Mouse (Mus musculus): ENCODE data around the gene Gm35549. TPM values are rescaled to one million over a fixed set of nuclear protein-coding genes. Genes with fewer than 3 reads are reported as not detected.

The Gm35549 gene
- polyA plus RNA-seq, 1 experiment from 2014 or later, result 0.28 TPM

GRCm38 (mm10) chr9:122823374-122824017 lies 20.3 kb downstream of the Gm35549 start:
- peak; percentile 68; the same call in 1 of the 2 replicates for ATAC-seq (ENCODE audit: insufficient read depth, low FRiP score, low read depth)

DNA sequence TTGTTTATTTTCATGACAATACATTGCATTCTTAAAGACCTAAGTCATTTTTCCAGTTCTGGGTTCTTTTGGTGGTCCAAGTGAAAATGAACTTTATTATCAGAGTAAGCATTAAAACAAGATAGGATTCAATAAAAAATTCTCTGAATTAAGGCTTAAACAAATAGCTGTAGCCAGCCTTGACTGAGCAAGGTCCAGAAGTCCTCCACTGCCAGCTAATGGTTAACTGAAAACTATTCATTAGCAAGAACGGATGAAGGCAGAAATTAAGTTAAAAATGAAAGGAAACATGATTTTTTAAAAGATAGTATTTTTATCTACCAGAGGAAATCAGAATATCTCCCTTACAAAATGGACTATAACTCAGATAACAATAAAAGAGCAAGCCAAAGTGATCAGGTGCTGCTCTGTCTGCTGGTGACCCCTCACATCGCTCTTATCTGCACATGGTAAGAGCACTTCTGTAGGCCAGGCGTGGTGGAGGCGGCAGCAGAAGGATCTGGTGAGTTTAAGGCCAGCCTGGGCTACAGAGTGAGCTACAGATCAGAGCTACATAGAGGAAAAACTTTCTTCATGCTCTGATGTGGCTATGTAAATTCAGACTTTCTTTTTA lies 28.5 kb downstream of the Gm35549 start:
- Histone ChIP-seq H3K9me3 (no peaks in the 10 kb centered on the region), H3K4me1 (no peaks in the 10 kb centered on the region), H3K4me3 (replicated peaks) (no peak overlapping the region), H3K4me2 (no peak overlapping the region), H3K27ac (no peak overlapping the region), H3K27me3 (replicated peaks) (no peaks in the 10 kb centered on the region), H3K36me3 (peaks cover 3% of the 10 kb centered on the region; the same call in 1 of the 2 replicates), H3K9ac (no peak overlapping the region)
- no peak for ATAC-seq (ENCODE audit: insufficient read depth, low FRiP score, low read depth)
- WGBS, result 69% methylated on average over 4 of the region's 4 CpGs

More at GRCm38 (mm10) chr9:122823374-122824017, 20.3 kb downstream of the Gm35549 start:
- Histone ChIP-seq H3K4me2 (no peak overlapping the region), H3K9me3 (no peaks in the 10 kb centered on the region), H3K27ac (peak overlapping the region; percentile 52; the same call in 1 of the 2 replicates), H3K4me3 (replicated peaks) (no peak overlapping the region), H3K4me1 (no peaks in the 10 kb centered on the region), H3K9ac (no peak overlapping the region), H3K36me3 (peaks cover 12% of the 10 kb centered on the region), H3K27me3 (replicated peaks) (no peaks in the 10 kb centered on the region)
- WGBS, result 58% methylated on average over 5 of the region's 5 CpGs

- H3K4me1 ChIP-seq, result no peaks in the 10 kb centered on the region
- no peak overlapping the region for H3K9ac ChIP-seq
- ATAC-seq (ENCODE audit: insufficient read depth, low FRiP score, low read depth), result no peak
- no peaks in the 10 kb centered on the region for H3K27me3 ChIP-seq (replicated peaks)
- no peak overlapping the region for H3K27ac ChIP-seq
- H3K9me3 ChIP-seq, result no peaks in the 10 kb centered on the region
- no peak overlapping the region for H3K4me3 ChIP-seq (replicated peaks)
- WGBS, result 94% methylated on average over 2 of the region's 2 CpGs
- H3K36me3 ChIP-seq, result no peaks in the 10 kb centered on the region
- H3K4me2 ChIP-seq, result no peak overlapping the region
Measured at GRCm38 (mm10) chr9:122814775-122815174, 29.1 kb downstream of the Gm35549 start.

- H3K4me1 ChIP-seq, result no peaks in the 10 kb centered on the region
- no peak overlapping the region for H3K27ac ChIP-seq
- WGBS, result 85% methylated on average over 5 of the region's 5 CpGs
Measured at GRCm38 (mm10) chr9:122812386-122812785, 31.4 kb downstream of the Gm35549 start.

GRCm38 (mm10) chr9:122810212-122810611 lies 33.6 kb downstream of the Gm35549 start:
- H3K36me3 ChIP-seq, result no peaks in the 10 kb centered on the region
- WGBS, result 82% methylated on average over 3 of the region's 3 CpGs
- H3K4me1 ChIP-seq, result no peaks in the 10 kb centered on the region

More at GRCm38 (mm10) chr9:122812386-122812785, 31.4 kb downstream of the Gm35549 start:
- no peaks in the 10 kb centered on the region for H3K27me3 ChIP-seq (replicated peaks)
- H3K4me3 ChIP-seq (replicated peaks), result no peak overlapping the region
- ATAC-seq (ENCODE audit: insufficient read depth, low FRiP score, low read depth), result no peak
- no peaks in the 10 kb centered on the region for H3K9me3 ChIP-seq
- H3K36me3 ChIP-seq, result no peaks in the 10 kb centered on the region
- H3K4me2 ChIP-seq, result no peak overlapping the region
- H3K9ac ChIP-seq, result no peak overlapping the region

DNA sequence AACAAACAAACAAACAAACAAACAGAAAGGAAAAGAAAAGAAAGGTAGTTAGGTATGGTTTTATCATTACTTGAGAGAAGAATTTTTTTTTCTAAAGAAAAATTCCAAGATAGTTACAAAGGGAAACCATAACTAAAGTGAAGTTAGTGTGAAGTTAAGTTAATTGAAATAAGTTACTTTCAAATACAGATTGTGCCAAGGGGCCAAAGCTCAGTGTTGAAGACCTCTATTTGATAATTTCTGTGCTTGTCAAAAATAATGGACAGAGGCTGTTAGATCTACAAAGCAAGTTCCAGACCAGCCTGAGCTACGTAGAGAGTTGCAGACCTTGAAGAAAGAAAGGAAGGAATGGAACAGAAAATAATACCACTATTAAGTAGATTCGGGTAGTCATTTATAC lies 36.6 kb downstream of the Gm35549 start:
- 82% methylated on average over 2 of the region's 2 CpGs for WGBS
- no peak overlapping the region for H3K4me2 ChIP-seq

More at GRCm38 (mm10) chr9:122810212-122810611, 33.6 kb downstream of the Gm35549 start:
- Histone ChIP-seq H3K27ac (no peak overlapping the region), H3K4me3 (replicated peaks) (no peak overlapping the region), H3K27me3 (replicated peaks) (no peaks in the 10 kb centered on the region), H3K4me2 (no peak overlapping the region), H3K9ac (no peak overlapping the region), H3K9me3 (no peaks in the 10 kb centered on the region)
- no peak for ATAC-seq (ENCODE audit: insufficient read depth, low FRiP score, low read depth)

DNA sequence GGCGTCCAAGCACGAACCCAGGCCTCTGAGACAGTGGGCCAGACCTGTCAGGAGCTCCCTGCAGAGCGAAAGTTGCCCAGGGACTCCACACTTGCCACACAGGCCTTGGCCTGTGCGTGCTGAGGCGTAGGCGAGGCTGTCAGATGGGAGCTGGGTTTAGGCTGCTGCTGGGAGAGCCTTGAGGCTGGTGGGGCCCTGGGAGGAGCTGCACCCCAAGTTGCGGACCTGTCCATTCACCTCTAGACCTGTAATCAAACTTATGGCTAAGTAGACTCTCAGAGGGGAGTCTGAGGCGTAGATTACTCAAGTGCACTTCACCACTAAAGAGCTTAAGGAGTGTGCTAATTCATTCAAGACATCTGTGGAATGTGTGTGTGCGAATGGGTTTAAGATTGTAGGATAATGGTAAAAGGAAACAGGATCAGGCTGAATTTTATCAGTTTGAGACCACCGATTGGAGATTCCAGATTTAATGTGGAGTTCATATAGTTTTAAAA lies 37.9 kb downstream of the Gm35549 start:
- Histone ChIP-seq H3K27ac (peak overlapping the region; percentile 88), H3K4me2 (peak overlapping the region; percentile 88), H3K4me1 (no peaks in the 10 kb centered on the region), H3K27me3 (replicated peaks) (no peaks in the 10 kb centered on the region), H3K4me3 (replicated peaks) (peak overlapping the region; percentile 64), H3K9ac (peak overlapping the region; percentile 47), H3K36me3 (no peaks in the 10 kb centered on the region), H3K9me3 (no peaks in the 10 kb centered on the region)
- 9% methylated on average over 10 of the region's 10 CpGs for WGBS
- no peak for ATAC-seq (ENCODE audit: insufficient read depth, low FRiP score, low read depth)

More for the DNA sequence above, 36.6 kb downstream of the Gm35549 start:
- Histone ChIP-seq H3K9ac (no peak overlapping the region), H3K4me3 (replicated peaks) (no peak overlapping the region), H3K27me3 (replicated peaks) (no peaks in the 10 kb centered on the region), H3K27ac (no peak overlapping the region), H3K4me1 (no peaks in the 10 kb centered on the region), H3K9me3 (no peaks in the 10 kb centered on the region), H3K36me3 (no peaks in the 10 kb centered on the region)
- no peak for ATAC-seq (ENCODE audit: insufficient read depth, low FRiP score, low read depth)

GRCm38 (mm10) chr9:122805053-122805844 lies 38.6 kb downstream of the Gm35549 start, which contains the start of gene Tcaim:
Tcaim (plus strand) TSS chr9:122805539.
- Histone ChIP-seq H3K9me3 (no peaks in the 10 kb centered on the region), H3K4me1 (no peaks in the 10 kb centered on the region), H3K27me3 (replicated peaks) (no peaks in the 10 kb centered on the region), H3K36me3 (no peaks in the 10 kb centered on the region), H3K27ac (peak within 1 kb of the TSS; percentile 88), H3K9ac (peak within 1 kb of the TSS; percentile 47), H3K4me3 (replicated peaks) (peak within 1 kb of the TSS; percentile 64), H3K4me2 (peak within 1 kb of the TSS; percentile 88)
- 6% methylated on average over 42 of the region's 42 CpGs for WGBS
- peak; percentile 97 for ATAC-seq (ENCODE audit: insufficient read depth, low FRiP score, low read depth)

GRCm38 (mm10) chr9:122786534-122786933 lies 57.3 kb downstream of the Gm35549 start:
- Histone ChIP-seq H3K4me3 (replicated peaks) (no peak overlapping the region), H3K4me1 (no peaks in the 10 kb centered on the region), H3K27me3 (replicated peaks) (no peaks in the 10 kb centered on the region), H3K4me2 (no peak overlapping the region), H3K9ac (no peak overlapping the region), H3K9me3 (no peaks in the 10 kb centered on the region), H3K36me3 (no peaks in the 10 kb centered on the region), H3K27ac (no peak overlapping the region)
- no peak for ATAC-seq (ENCODE audit: insufficient read depth, low FRiP score, low read depth)
- 89% methylated on average over 1 of the region's 1 CpGs for WGBS

DNA sequence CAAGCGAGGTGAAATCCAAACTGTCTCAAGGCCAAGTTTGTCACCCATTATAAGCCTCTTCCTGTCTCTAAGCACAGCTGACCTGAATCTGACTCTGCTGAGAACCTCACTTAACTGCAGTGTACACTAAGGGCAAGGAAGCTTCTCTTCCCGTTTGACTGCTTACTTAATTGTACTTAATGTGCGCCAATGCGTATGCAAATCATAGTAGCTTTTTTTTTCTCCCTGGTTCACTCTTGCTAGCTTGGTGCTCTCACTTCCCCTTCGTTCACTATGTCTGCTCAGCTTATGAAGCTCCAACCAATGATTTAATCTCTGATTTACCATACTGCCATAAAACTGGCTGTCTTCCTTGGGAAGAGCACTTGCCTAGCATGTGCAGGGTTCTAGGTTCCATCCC lies 58.6 kb downstream of the Gm35549 start:
- H3K9ac ChIP-seq, result no peak overlapping the region
- no peak overlapping the region for H3K27ac ChIP-seq
- H3K36me3 ChIP-seq, result no peaks in the 10 kb centered on the region
- no peaks in the 10 kb centered on the region for H3K27me3 ChIP-seq (replicated peaks)
- no peaks in the 10 kb centered on the region for H3K9me3 ChIP-seq
- no peak overlapping the region for H3K4me3 ChIP-seq (replicated peaks)
- no peak overlapping the region for H3K4me2 ChIP-seq
- no peaks in the 10 kb centered on the region for H3K4me1 ChIP-seq
- ATAC-seq (ENCODE audit: insufficient read depth, low FRiP score, low read depth), result no peak
- WGBS, result 72% methylated on average over 5 of the region's 5 CpGs

Measured in stomach, embryonic 15.5 days (tissue).